Mouse (Mus musculus) CH12.LX (cell line): ENCODE measurements around the gene Casz1. TPM values are rescaled to one million over a fixed set of nuclear protein-coding genes. Genes with fewer than 3 reads are reported as not detected.

Experiments
- DNase-seq: peaks from one replicate; pipeline ENCODE4 v3.0.0-alpha.2; 2013; ENCODE audit errors: extremely low read depth
- H3K27ac ChIP-seq: 2 replicates; pipeline ENCODE4 v1.5.1; 2012; ENCODE audit warnings: low read depth, mild to moderate bottlenecking, control low read depth, moderate library complexity; ENCODE audit not compliant: insufficient read depth
- H3K27me3 ChIP-seq: replicated peaks from 2 replicates; pipeline ENCODE3; 2012; ENCODE audit warnings: inconsistent platforms
- H3K36me3 ChIP-seq, 2 experiments: replicated peaks in 1 of 2; 2 replicates each; pipeline versions ENCODE3 to v1.6.1; 2012; ENCODE audit warnings: inconsistent platforms in 1 of 2, low read length in 1 of 2, mild to moderate bottlenecking in 1 of 2, mixed read lengths in 1 of 2, moderate library complexity in 1 of 2; ENCODE audit not compliant: control insufficient read depth in 1 of 2, insufficient read depth in 1 of 2
- H3K4me1 ChIP-seq, 2 experiments: 2 replicates each; pipeline ENCODE4 v1.6.1; 2012; ENCODE audit warnings: inconsistent platforms in 1 of 2, moderate library complexity in 1 of 2; ENCODE audit not compliant: insufficient read depth in 2 of 2, control insufficient read depth in 1 of 2
- H3K4me2 ChIP-seq: 2 replicates; pipeline ENCODE4 v1.6.1; 2012; ENCODE audit warnings: low read depth, mild to moderate bottlenecking, control low read depth; ENCODE audit not compliant: poor library complexity, insufficient read depth, severe bottlenecking
- H3K4me3 ChIP-seq, 3 experiments: fragments of 150-350 bp in 1 of 3; sonication (generic) in 1 of 3; replicated peaks in 1 of 3; 2 replicates each; pipeline versions ENCODE3 to v1.5.1; 2011 to 2012; ENCODE audit warnings: low read depth in 2 of 3, low read length in 2 of 3, mild to moderate bottlenecking in 2 of 3, moderate library complexity in 2 of 3, control low read depth in 1 of 3, improper control_type of control experiment in 1 of 3, inconsistent platforms in 1 of 3, mixed read lengths in 1 of 3; ENCODE audit not compliant: poor library complexity in 1 of 3
- H3K79me2 ChIP-seq: replicated peaks from 2 replicates; pipeline ENCODE4 v1.6.1; 2012; ENCODE audit warnings: mild to moderate bottlenecking, moderate library complexity; ENCODE audit not compliant: control insufficient read depth, poor library complexity, insufficient read depth, severe bottlenecking; ENCODE audit errors: extremely low read depth
- H3K9ac ChIP-seq: 2 replicates; pipeline ENCODE4 v1.6.1; 2012; ENCODE audit warnings: low read depth, mild to moderate bottlenecking, control low read depth, moderate library complexity; ENCODE audit not compliant: insufficient read depth
- H3K9me3 ChIP-seq: replicated peaks from 2 replicates; pipeline ENCODE3; 2012; ENCODE audit warnings: low read length, inconsistent platforms, mixed read lengths
- CHD1 ChIP-seq: IDR thresholded peaks from 2 replicates; pipeline ENCODE4 v1.6.1; 2012; ENCODE audit warnings: low read depth, low read length, improper control_type of control experiment, inconsistent platforms
- CTCF ChIP-seq, 2 experiments: IDR thresholded peaks in 1 of 2; conservative IDR thresholded peaks in 1 of 2; 2 replicates each; pipeline ENCODE4 v1.5.1; 2011 to 2012; ENCODE audit warnings: low read depth in 2 of 2, low read length in 2 of 2, improper control_type of control experiment in 1 of 2, inconsistent platforms in 1 of 2, mild to moderate bottlenecking in 1 of 2, moderate library complexity in 1 of 2
- ELF1 ChIP-seq: IDR thresholded peaks from 2 replicates; pipeline ENCODE4 v1.6.1; 2014; ENCODE audit warnings: low read depth, mild to moderate bottlenecking, inconsistent platforms, low read length, improper control_type of control experiment
- IRF4 ChIP-seq: IDR thresholded peaks from 2 replicates; pipeline ENCODE4 v1.6.1; 2014; ENCODE audit warnings: low read depth, mild to moderate bottlenecking, inconsistent platforms, low read length, improper control_type of control experiment
- MXI1 ChIP-seq: IDR thresholded peaks from 2 replicates; pipeline ENCODE4 v1.6.1; 2011; ENCODE audit warnings: mild to moderate bottlenecking, low read depth, low read length, improper control_type of control experiment
- NRF1 ChIP-seq: IDR thresholded peaks from 2 replicates; pipeline ENCODE4 v1.6.1; 2014; ENCODE audit warnings: low read depth, mild to moderate bottlenecking, inconsistent platforms, low read length, improper control_type of control experiment, moderate library complexity
- RAD21 ChIP-seq: IDR thresholded peaks from 2 replicates; pipeline ENCODE4 v1.6.1; 2011; ENCODE audit warnings: low read depth, mild to moderate bottlenecking, low read length, improper control_type of control experiment, moderate library complexity
- SIN3A ChIP-seq: IDR thresholded peaks from 2 replicates; pipeline ENCODE4 v1.6.1; 2012; ENCODE audit warnings: low read length, improper control_type of control experiment, inconsistent platforms
- SMC3 ChIP-seq: IDR thresholded peaks from 2 replicates; pipeline ENCODE4 v1.6.1; 2011; ENCODE audit warnings: low read depth, low read length, improper control_type of control experiment
- TCF12 ChIP-seq: IDR thresholded peaks from 2 replicates; pipeline ENCODE4 v1.6.1; 2014; ENCODE audit warnings: low read depth, mild to moderate bottlenecking, inconsistent platforms, low read length, improper control_type of control experiment
- UBTF ChIP-seq: IDR thresholded peaks from 2 replicates; pipeline ENCODE4 v1.6.1; 2012; ENCODE audit warnings: low read depth, mild to moderate bottlenecking, inconsistent platforms, low read length, improper control_type of control experiment, moderate library complexity
- USF1 ChIP-seq: IDR thresholded peaks from 2 replicates; pipeline ENCODE4 v1.6.1; 2014; ENCODE audit warnings: low read depth, mild to moderate bottlenecking, inconsistent platforms, low read length, improper control_type of control experiment
- ZC3H11A ChIP-seq: IDR thresholded peaks from 2 replicates; pipeline ENCODE4 v1.6.1; 2012; ENCODE audit warnings: low read depth, mild to moderate bottlenecking, inconsistent platforms, low read length, improper control_type of control experiment
- dilution Hi-C: fragments of 300-500 bp; cut with MboI; formaldehyde crosslinking; loops from 2 replicates; pipeline ENCODE4 v1.14.3; 2020; ENCODE audit warnings: low sequenced_read_pairs; ENCODE audit not compliant: extremely low pct_unique_long_range_greater_than_20kb, extremely low pct_ligation_motif_present
- in situ Hi-C: fragments of 300-500 bp; cut with MboI; formaldehyde crosslinking; loops from 3 replicates; pipeline ENCODE4 v1.14.3; 2019; ENCODE audit warnings: low sequenced_read_pairs, low pct_ligation_motif_present, low pct_unique_long_range_greater_than_20kb, mixed read lengths
- polyA plus RNA-seq: library from polyadenylated mRNA; unstranded; fragments of >175 nt; gene quantifications from 2 replicates; pipeline ENCODE4 v1.2.1, GENCODE M21; 2012; ENCODE audit warnings: low read depth; ENCODE audit not compliant: insufficient read length
- total RNA-seq, 2 experiments: library from RNA; depleted of rRNA; stranded (reverse); fragments of 300-350 nt in 1 of 2; fragments of >200 nt in 1 of 2; gene quantifications; 2 replicates each; pipeline ENCODE4 v1.2.3; 2012 to 2014

Casz1 gene
- total and polyA plus RNA-seq, 3 experiments = 0.12 to 0.36 (median 0.17) TPM

- TF ChIP-seq IRF4 = no peak
- TF ChIP-seq UBTF = no peak
- peak; percentile 65 to 67 for TF ChIP-seq CTCF (conservative IDR thresholded peaks at IDR 0.05 in 1 of 2, IDR thresholded peaks at IDR 0.05 in 1 of 2; ENCODE audit: low read depth in 2 of 2, low read length in 2 of 2)
- peak; percentile 59 for TF ChIP-seq SMC3
- TF ChIP-seq RAD21 = peak; percentile 46
- no peak for TF ChIP-seq CHD1
- TF ChIP-seq SIN3A = no peak
- in situ Hi-C loops (no loop called here), dilution Hi-C loops (no loop called here)
- Histone ChIP-seq H3K79me2 (no peaks in the 10 kb centered on the region), H3K4me2 (peak overlapping the region; percentile 25; the same call in 1 of the 2 replicates), H3K9ac (no peak overlapping the region), H3K4me3 (no peak overlapping the region), H3K27ac (no peak overlapping the region), H3K27me3 (peaks cover 89% of the 10 kb centered on the region), H3K4me1 (peaks cover 6 to 16% of the 10 kb centered on the region in 2 experiments), H3K36me3 (no peaks in the 10 kb centered on the region), H3K9me3 (peaks cover 6% of the 10 kb centered on the region)
- DNase-seq = peak; percentile 65
These were observed 98.9 kb downstream of the Casz1 start for GRCm38 (mm10) chr4:148902919-148903727.

- H3K27me3 ChIP-seq = peaks cover 76% of the 10 kb centered on the region
- dilution Hi-C loops (no loop called here), in situ Hi-C loops (no loop called here)
- H3K9ac ChIP-seq = no peak overlapping the region
- H3K36me3 ChIP-seq = no peaks in the 10 kb centered on the region
- no peak overlapping the region for H3K4me3 ChIP-seq
- peaks cover 2% of the 10 kb centered on the region for H3K9me3 ChIP-seq
- no peaks in the 10 kb centered on the region for H3K79me2 ChIP-seq
- no peak overlapping the region for H3K27ac ChIP-seq
- H3K4me2 ChIP-seq = no peak overlapping the region
- peaks cover 8 to 21% of the 10 kb centered on the region in 2 experiments for H3K4me1 ChIP-seq
- TF ChIP-seq MXI1 (no peak), ELF1 (no peak), TCF12 (no peak), USF1 (no peak), UBTF (no peak), ZC3H11A (no peak), NRF1 (no peak)
- DNase-seq = no peak
These were observed 101.1 kb downstream of the Casz1 start for GRCm38 (mm10) chr4:148905295-148905694.
